Mouse (Mus musculus) CD4-positive naive resting alpha-beta T cell, adult 57 days (primary cell): Measurements from ENCODE around the gene Ezh2. TPM values are rescaled to one million over a fixed set of nuclear protein-coding genes. Genes with fewer than 3 reads are reported as not detected.

Experiments used
- total RNA-seq: library from RNA; stranded (reverse); gene quantifications from one replicate; pipeline ENCODE4 v1.2.4, GENCODE M21; 2023

The Ezh2 gene
- total RNA-seq = 30.6 TPM

DNA sequence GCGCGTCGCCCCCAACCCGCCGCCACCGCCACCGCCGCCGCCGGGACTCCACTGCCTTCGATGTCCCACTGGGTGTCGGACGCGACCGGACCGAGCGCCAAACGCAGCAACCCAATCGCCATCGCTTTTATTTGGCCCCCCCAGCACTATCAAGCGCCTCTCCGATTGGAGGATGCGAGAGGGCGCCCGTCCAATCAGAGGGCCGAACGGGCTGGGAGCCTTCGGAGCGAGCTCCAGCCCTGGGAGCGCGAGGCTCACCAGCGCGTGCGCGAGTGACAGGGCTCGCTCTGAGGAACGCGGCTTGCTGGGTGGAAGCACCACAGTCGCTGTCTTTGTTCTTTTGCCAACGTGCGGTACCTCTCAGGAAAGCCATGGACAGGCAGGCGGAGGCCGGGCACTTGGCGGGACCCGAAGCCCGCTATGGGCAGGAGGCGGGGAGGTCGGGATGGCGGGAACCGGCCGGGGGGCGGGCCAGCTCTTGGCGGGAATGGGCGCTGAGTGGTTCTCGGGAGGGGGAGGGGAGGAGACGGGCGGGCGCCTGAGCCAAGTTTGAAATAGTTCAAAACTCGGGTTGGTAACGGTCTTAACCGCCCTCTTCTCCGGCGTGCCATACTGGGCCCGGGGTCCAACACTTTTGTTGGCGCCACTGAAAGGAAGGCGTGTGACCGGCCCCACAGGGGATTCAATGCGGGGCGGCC is at the start of gene Ezh2:
TSS of gene Ezh2 (minus strand) at position 416 of the 698 bp plus-strand sequence.

Other genes starting within 250 kb of the Ezh2 start
- 86.5 TPM for gene Cul1, start 141.9 kb downstream of the Ezh2 start, total RNA-seq
- gene Pdia4, start 218.1 kb upstream of the Ezh2 start, total RNA-seq = 69.8 TPM
- not detected for gene Zfp786, start 235.5 kb upstream of the Ezh2 start, total RNA-seq
- 32.4 TPM for gene Zfp398, start 240.3 kb upstream of the Ezh2 start, total RNA-seq